Mouse (Mus musculus) hematopoietic stem cell, adult 5-6 weeks (primary cell): ENCODE results near the gene Prl2c1. TPM values are rescaled to one million over a fixed set of nuclear protein-coding genes. Genes with fewer than 3 reads are reported as not detected.
"Not testable (repeated sequence)": the region's sequence is repeated elsewhere in the genome, so short reads cannot be mapped to it uniquely, and the experiment has no call there.

Experiments
- ATAC-seq, 2 experiments: fragments of 125-278 bp in 1 of 2; replicated peaks in 1 of 2; 2 replicates each; pipeline ENCODE4 v1.8.0; 2016 to 2017; ENCODE audit warnings: inconsistent platforms in 2 of 2, mild to moderate bottlenecking in 2 of 2, moderate number of reproducible peaks in 2 of 2, low read depth in 1 of 2, moderate TSS enrichment in 1 of 2; ENCODE audit not compliant: low FRiP score in 2 of 2, poor library complexity in 2 of 2, severe bottlenecking in 2 of 2, insufficient read depth in 1 of 2, low TSS enrichment in 1 of 2
- total RNA-seq: library from RNA; stranded (forward); fragments of 172-1452, 232-1000 nt; gene quantifications from 2 replicates; pipeline ENCODE4 v1.2.3, GENCODE M21; 2017

Gene Prl2c1
- total RNA-seq: not detected in 2 replicates

DNA sequence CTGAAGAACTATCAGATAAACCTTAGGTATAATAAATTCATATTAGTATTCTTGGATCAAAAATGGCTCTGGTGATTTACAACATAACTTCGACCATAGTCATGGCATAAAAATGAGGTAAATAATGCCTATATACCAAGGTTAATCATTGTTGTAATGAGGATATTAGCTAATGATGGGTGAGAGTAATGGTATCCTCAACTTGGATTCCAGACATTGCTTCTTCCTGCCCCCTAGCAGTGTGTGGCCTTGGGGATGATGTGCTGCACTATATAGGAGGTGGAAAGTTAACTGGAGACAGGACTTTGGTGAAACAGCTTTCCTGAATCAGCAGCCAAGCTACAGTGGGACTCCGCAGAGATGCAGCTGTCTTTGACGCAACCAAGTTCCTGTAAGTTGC lies at the start of gene Prl2c1:
Gene Prl2c1, plus strand, starts transcription at position 301 of the 400 bp plus-strand sequence.
- ATAC-seq: no peak

DNA sequence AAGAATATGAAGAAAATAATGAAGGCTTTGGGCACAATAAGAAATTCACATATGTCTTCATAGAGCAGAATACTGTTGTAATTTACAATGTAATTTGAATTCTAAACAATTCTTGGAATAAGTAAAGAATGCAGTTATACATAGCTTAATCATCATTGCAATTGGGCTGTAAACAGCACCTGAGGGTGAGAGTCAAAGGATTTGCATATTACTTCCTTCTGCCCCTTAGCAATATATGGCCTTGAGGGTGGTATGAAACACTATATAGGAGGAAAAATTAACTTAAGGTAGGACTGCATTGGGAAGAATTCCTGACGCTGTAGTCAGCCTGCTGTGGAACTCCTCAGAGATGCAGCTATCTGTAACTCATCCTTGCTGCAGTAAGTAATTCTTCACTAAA lies 47.8 kb upstream of the Prl2c1 start, which contains the start of gene Prl2a1:
Gene Prl2a1, plus strand, starts transcription at position 301 of the 400 bp plus-strand sequence.
- no peak for ATAC-seq

- no peak for ATAC-seq
Measured at GRCm38 (mm10) chr13:27802765-27803164, 46.4 kb upstream of the Prl2c1 start.

DNA sequence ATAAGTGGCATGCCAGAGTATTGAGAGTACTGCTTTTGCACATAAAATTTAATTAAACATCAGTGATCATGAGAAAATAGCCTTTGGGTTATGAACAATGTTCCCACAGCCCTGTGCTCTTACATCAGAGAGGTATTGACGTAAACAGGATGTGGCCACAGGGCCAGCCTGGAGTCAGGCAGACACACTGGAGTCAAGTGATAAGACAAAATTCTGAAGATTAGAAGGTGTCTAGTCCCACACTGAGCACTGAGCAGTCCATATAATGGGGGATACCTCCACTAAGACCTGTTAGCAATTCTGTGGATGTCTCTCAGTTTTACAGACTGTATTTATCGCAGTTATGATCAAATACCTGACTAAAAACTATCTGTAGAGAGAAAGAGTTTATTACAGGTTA lies 55.1 kb downstream of the Prl2c1 start:
- ATAC-seq: not testable (repeated sequence)

Other genes starting within 250 kb of the Prl2c1 start
- gene Prl7b1, start 238.8 kb upstream of the Prl2c1 start, total RNA-seq: not detected in 2 replicates
- gene Prl7a1, start 206.8 kb upstream of the Prl2c1 start, total RNA-seq: not detected in 2 replicates
- gene Prl7a2, start 181.3 kb upstream of the Prl2c1 start, total RNA-seq: not detected in 2 replicates
- not detected in 2 replicates for gene Prl7d1, start 132.6 kb upstream of the Prl2c1 start, total RNA-seq
- gene Prl7c1, start 68.5 kb upstream of the Prl2c1 start, total RNA-seq: not detected in 2 replicates
- gene Prl2a1, start 47.7 kb upstream of the Prl2c1 start, total RNA-seq: not detected in 2 replicates
- gene Prl4a1, start 166.9 kb downstream of the Prl2c1 start, total RNA-seq: not detected in 2 replicates